Mouse (Mus musculus): ENCODE results near the gene Insrr.
"Not testable (repeated sequence)": the region's sequence is repeated elsewhere in the genome, so short reads cannot be mapped to it uniquely, and the experiment has no call there.

The Insrr gene

GRCm38 (mm10) chr3:87778283-87778682, 18.5 kb upstream of the Insrr start:
- DNase-seq (ENCODE audit: low spot score), result peak; percentile 41

- DNase-seq (ENCODE audit: low spot score), result no peak
These were observed 17.7 kb upstream of the Insrr start for GRCm38 (mm10) chr3:87779086-87779485.

- no peak for DNase-seq (ENCODE audit: low spot score)
These were observed 13.3 kb upstream of the Insrr start for GRCm38 (mm10) chr3:87783282-87784023.

GRCm38 (mm10) chr3:87785156-87785555, 11.6 kb upstream of the Insrr start:
- DNase-seq (ENCODE audit: low spot score), result no peak

GRCm38 (mm10) chr3:87785626-87786214, 11.0 kb upstream of the Insrr start:
- no peak for DNase-seq (ENCODE audit: low spot score)

- no peak for DNase-seq (ENCODE audit: low spot score)
These were observed 7.5 kb upstream of the Insrr start for GRCm38 (mm10) chr3:87789248-87789647.

GRCm38 (mm10) chr3:87789768-87790167, 7.0 kb upstream of the Insrr start:
- DNase-seq (ENCODE audit: low spot score), result no peak

- DNase-seq (ENCODE audit: low spot score), result no peak
These were observed 1.8 kb upstream of the Insrr start, which contains the start of gene Ntrk1 for GRCm38 (mm10) chr3:87794922-87795325. Ntrk1 (minus strand) TSS chr3:87795162.

- DNase-seq (ENCODE audit: low spot score), result peak; percentile 73
These were observed 1.1 kb upstream of the Insrr start for GRCm38 (mm10) chr3:87795336-87796277.

GRCm38 (mm10) chr3:87801681-87802080, 4.9 kb downstream of the Insrr start:
- no peak for DNase-seq (ENCODE audit: low spot score)

- no peak for DNase-seq (ENCODE audit: low spot score)
These were observed 7.4 kb downstream of the Insrr start for GRCm38 (mm10) chr3:87804038-87804677.

- no peak for DNase-seq (ENCODE audit: low spot score)
These were observed 12.7 kb downstream of the Insrr start for GRCm38 (mm10) chr3:87809322-87809962.

GRCm38 (mm10) chr3:87811297-87811696, 14.5 kb downstream of the Insrr start:
- no peak for DNase-seq (ENCODE audit: low spot score)

GRCm38 (mm10) chr3:87812413-87812812, 15.7 kb downstream of the Insrr start:
- no peak for DNase-seq (ENCODE audit: low spot score)

GRCm38 (mm10) chr3:87812873-87813272, 16.1 kb downstream of the Insrr start:
- peak; percentile 50 for DNase-seq (ENCODE audit: low spot score)

- DNase-seq (ENCODE audit: low spot score), result no peak
These were observed 19.4 kb downstream of the Insrr start for GRCm38 (mm10) chr3:87816166-87816565.

- peak; percentile 80 for DNase-seq (ENCODE audit: low spot score)
These were observed 19.9 kb downstream of the Insrr start for GRCm38 (mm10) chr3:87816646-87817093.

GRCm38 (mm10) chr3:87818226-87818625, 21.5 kb downstream of the Insrr start:
- no peak for DNase-seq (ENCODE audit: low spot score)

- DNase-seq (ENCODE audit: low spot score), result not testable (repeated sequence)
These were observed 27.5 kb downstream of the Insrr start, which contains the start of gene Pear1 for GRCm38 (mm10) chr3:87824206-87824605. Pear1 (minus strand) TSS chr3:87824306.

- no peak for DNase-seq (ENCODE audit: low spot score)
These were observed 31.7 kb downstream of the Insrr start for GRCm38 (mm10) chr3:87828435-87828834.

- no peak for DNase-seq (ENCODE audit: low spot score)
These were observed 32.3 kb downstream of the Insrr start for GRCm38 (mm10) chr3:87829025-87829424.

All from urinary bladder, postnatal 14 days (tissue).